18 mouse cellular contexts compared by ENCODE assay signal in genomic region chr1:38496886-38497528, GRCm38 (mm10).
DNase-seq lines count a peak whose midpoint lies in the region; ATAC-seq and TF ChIP-seq lines count a peak whose summit lies in the region.
"Had no signal": no experiment of that assay in that cellular context is flagged by ENCODE, and none has a peak within 500 bp of the region (broad histone marks: within the 10 kb centered on the region; RNA-seq: fewer than 3 reads in every experiment).

No protein-coding gene starts in this region.

- DNase-seq in neural tube, embryonic 10.5 days (ENCODE audit: extremely low spot score, low spot score) = no peak
- peak; percentile 27 for DNase-seq in hindbrain, postnatal 0 days (ENCODE audit: low spot score)
- DNase-seq in lung, postnatal 36 days = no peak
- DNase-seq in heart, embryonic 10.5 days (ENCODE audit: low spot score) = no peak
- DNase-seq: adrenal gland, postnatal 36 days; cerebellum, postnatal 36 days; gastrocnemius, postnatal 14 days; kidney, adult 2 months; kidney, postnatal 36 days; lung, postnatal 10 days; right cerebral cortex, adult 18-20 months; thymus, postnatal 14 days had no signal

- H3K9ac ChIP-seq in neural tube, embryonic 13.5 days = no peak overlapping the region
- H3K9ac ChIP-seq in forebrain, embryonic 16.5 days (replicated peaks; ENCODE audit: low read depth, low read length) = no peak overlapping the region
- H3K9ac ChIP-seq in hindbrain, postnatal 0 days (replicated peaks; ENCODE audit: low read length) = no peak overlapping the region
- no peak overlapping the region for H3K9ac ChIP-seq in neural tube, embryonic 15.5 days (replicated peaks)
- H3K9ac ChIP-seq: embryonic facial prominence, embryonic 12.5 days; liver, embryonic 14.5 days; stomach, embryonic 15.5 days had no signal

- ATAC-seq in neural tube, embryonic 13.5 days (ENCODE audit: low read depth) = peak; percentile 30; the same call in 1 of the 2 replicates
- ATAC-seq in forebrain, embryonic 16.5 days = no peak; the same call in 1 of the 2 replicates
- ATAC-seq in hindbrain, postnatal 0 days = peak; percentile 33; the same call in 1 of the 2 replicates
- 0 out of 2 replicates have a peak, but pooled peaks have one; percentile 69 for ATAC-seq in neural tube, embryonic 15.5 days (ENCODE audit: low FRiP score)

- no peaks in the 10 kb centered on the region for H3K27me3 ChIP-seq in neural tube, embryonic 13.5 days
- H3K27me3 ChIP-seq in forebrain, embryonic 16.5 days (replicated peaks; ENCODE audit: control insufficient read depth, insufficient read depth, low read length) = no peaks in the 10 kb centered on the region
- H3K27me3 ChIP-seq in hindbrain, postnatal 0 days (ENCODE audit: insufficient read depth, low read length) = no peaks in the 10 kb centered on the region
- H3K27me3 ChIP-seq in neural tube, embryonic 15.5 days (replicated peaks) = no peaks in the 10 kb centered on the region
- H3K27me3 ChIP-seq in heart, embryonic 10.5 days (ENCODE audit: insufficient read depth, poor library complexity, severe bottlenecking) = no peaks in the 10 kb centered on the region
- H3K27me3 ChIP-seq: embryonic facial prominence, embryonic 12.5 days; stomach, embryonic 15.5 days had no signal

- H3K4me3 ChIP-seq in neural tube, embryonic 13.5 days = no peak overlapping the region
- no peak overlapping the region for H3K4me3 ChIP-seq in forebrain, embryonic 16.5 days (replicated peaks; ENCODE audit: low read length)
- no peak overlapping the region for H3K4me3 ChIP-seq in hindbrain, postnatal 0 days (ENCODE audit: low read length)
- no peak overlapping the region for H3K4me3 ChIP-seq in neural tube, embryonic 15.5 days (replicated peaks)
- no peak overlapping the region for H3K4me3 ChIP-seq in heart, embryonic 10.5 days
- H3K4me3 ChIP-seq: embryonic facial prominence, embryonic 12.5 days; stomach, embryonic 15.5 days had no signal

- no peaks in the 10 kb centered on the region for H3K36me3 ChIP-seq in neural tube, embryonic 13.5 days
- H3K36me3 ChIP-seq in forebrain, embryonic 16.5 days (ENCODE audit: control insufficient read depth, insufficient read depth) = no peaks in the 10 kb centered on the region
- no peaks in the 10 kb centered on the region for H3K36me3 ChIP-seq in hindbrain, postnatal 0 days (ENCODE audit: insufficient read depth, low read length)
- no peaks in the 10 kb centered on the region for H3K36me3 ChIP-seq in neural tube, embryonic 15.5 days
- H3K36me3 ChIP-seq in heart, embryonic 10.5 days = no peaks in the 10 kb centered on the region
- H3K36me3 ChIP-seq: embryonic facial prominence, embryonic 12.5 days; stomach, embryonic 15.5 days had no signal

- TF ChIP-seq CTCF in hindbrain, postnatal 0 days (IDR thresholded peaks at IDR 0.05; ENCODE audit: low read depth) = no peak

- peaks cover 47% of the 10 kb centered on the region for H3K4me1 ChIP-seq in neural tube, embryonic 13.5 days (replicated peaks)
- peaks cover 20% of the 10 kb centered on the region for H3K4me1 ChIP-seq in forebrain, embryonic 16.5 days (replicated peaks; ENCODE audit: control insufficient read depth, insufficient read depth, low read length)
- H3K4me1 ChIP-seq in hindbrain, postnatal 0 days (ENCODE audit: insufficient read depth, low read length) = peaks cover 6% of the 10 kb centered on the region; the same call in 1 of the 2 replicates
- H3K4me1 ChIP-seq in neural tube, embryonic 15.5 days = peaks cover 22% of the 10 kb centered on the region
- H3K4me1 ChIP-seq in heart, embryonic 10.5 days = peaks cover 24% of the 10 kb centered on the region
- H3K4me1 ChIP-seq: stomach, embryonic 15.5 days had no signal

- H3K27ac ChIP-seq in neural tube, embryonic 13.5 days (replicated peaks) = peak overlapping the region; percentile 73
- 0 out of 2 replicates have a peak overlapping the region, but pooled peaks have one; percentile 28 for H3K27ac ChIP-seq in forebrain, embryonic 16.5 days (ENCODE audit: low read length)
- no peak overlapping the region for H3K27ac ChIP-seq in hindbrain, postnatal 0 days
- H3K27ac ChIP-seq in neural tube, embryonic 15.5 days (replicated peaks) = peak overlapping the region; percentile 56
- H3K27ac ChIP-seq in heart, embryonic 10.5 days = no peak overlapping the region
- H3K27ac ChIP-seq: liver, embryonic 14.5 days; stomach, embryonic 15.5 days had no signal

- no peaks in the 10 kb centered on the region for H3K9me3 ChIP-seq in neural tube, embryonic 13.5 days
- H3K9me3 ChIP-seq in forebrain, embryonic 16.5 days (ENCODE audit: control insufficient read depth, low read length) = no peaks in the 10 kb centered on the region
- no peaks in the 10 kb centered on the region for H3K9me3 ChIP-seq in hindbrain, postnatal 0 days (ENCODE audit: low read length)
- H3K9me3 ChIP-seq in neural tube, embryonic 15.5 days (replicated peaks) = no peaks in the 10 kb centered on the region
- H3K9me3 ChIP-seq in heart, embryonic 10.5 days = no peaks in the 10 kb centered on the region
- H3K9me3 ChIP-seq: embryonic facial prominence, embryonic 12.5 days; stomach, embryonic 15.5 days had no signal

- no peak overlapping the region for H3K4me2 ChIP-seq in neural tube, embryonic 13.5 days
- H3K4me2 ChIP-seq in forebrain, embryonic 16.5 days (ENCODE audit: low read length) = no peak overlapping the region
- no peak overlapping the region for H3K4me2 ChIP-seq in hindbrain, postnatal 0 days (ENCODE audit: low read depth, low read length)
- no peak overlapping the region for H3K4me2 ChIP-seq in neural tube, embryonic 15.5 days
- H3K4me2 ChIP-seq: embryonic facial prominence, embryonic 12.5 days; stomach, embryonic 15.5 days had no signal

- WGBS in neural tube, embryonic 13.5 days = 54% methylated on average over 10 of the region's 10 CpGs
- 25% methylated on average over 10 of the region's 10 CpGs for WGBS in forebrain, embryonic 16.5 days
- 65% methylated on average over 10 of the region's 10 CpGs for WGBS in hindbrain, postnatal 0 days
- WGBS in neural tube, embryonic 15.5 days = 51% methylated on average over 10 of the region's 10 CpGs
- WGBS in heart, embryonic 10.5 days = 88% methylated on average over 10 of the region's 10 CpGs

Comparison
In these comparisons a context has a peak if more than half of its experiments do, and no peak if none do; other contexts are left out.
1. H3K27ac ChIP-seq: peak in neural tube, embryonic 13.5 days (single experiment), forebrain, embryonic 16.5 days (single experiment) and neural tube, embryonic 15.5 days (single experiment); none in hindbrain, postnatal 0 days (single experiment) and heart, embryonic 10.5 days (single experiment).